Mouse (Mus musculus) intestine, embryonic 16.5 days (tissue): ENCODE results near the gene Slc12a8. TPM values are rescaled to one million over a fixed set of nuclear protein-coding genes. Genes with fewer than 3 reads are reported as not detected.
A peak's percentile ranks its signal among the peaks of the same experiment; 100 is the strongest.

Experiments used
- ATAC-seq: fragments of 200-750 bp; cut with Nextera tagmentation; 2 replicates; pipeline ENCODE4 v1.8.0; 2017; ENCODE audit warnings: moderate TSS enrichment, moderate library complexity
- H3K27ac ChIP-seq: fragments of 300-500 bp; sonication (generic); 2 replicates; pipeline ENCODE4 v1.5.1; 2014; ENCODE audit warnings: mild to moderate bottlenecking, low read length
- H3K27me3 ChIP-seq: fragments of 300-500 bp; sonication (generic); replicated peaks from 2 replicates; pipeline ENCODE4 v1.6.1; 2014; ENCODE audit warnings: low read length, control low read depth, mixed read lengths; ENCODE audit not compliant: control insufficient read depth, insufficient read depth
- H3K36me3 ChIP-seq: fragments of 300-500 bp; sonication (generic); 2 replicates; pipeline ENCODE4 v1.6.1; 2014; ENCODE audit warnings: low read length, control low read depth; ENCODE audit not compliant: control insufficient read depth, insufficient read depth
- H3K4me1 ChIP-seq: fragments of 300-500 bp; sonication (generic); 2 replicates; pipeline ENCODE4 v1.6.1; 2014; ENCODE audit warnings: low read length, control low read depth, mixed read lengths; ENCODE audit not compliant: control insufficient read depth, insufficient read depth
- H3K4me2 ChIP-seq: fragments of 300-500 bp; sonication (generic); 2 replicates; pipeline ENCODE4 v1.6.1; 2014; ENCODE audit warnings: low read depth, low read length, control low read depth
- H3K4me3 ChIP-seq: fragments of 300-500 bp; sonication (generic); 2 replicates; pipeline ENCODE4 v1.5.1; 2014; ENCODE audit warnings: mild to moderate bottlenecking, low read length
- H3K9ac ChIP-seq: fragments of 300-500 bp; sonication (generic); 2 replicates; pipeline ENCODE4 v1.6.1; 2014; ENCODE audit warnings: low read depth, low read length
- H3K9me3 ChIP-seq: fragments of 300-500 bp; sonication (generic); 2 replicates; pipeline ENCODE4 v1.6.1; 2016; ENCODE audit warnings: low read length, control low read depth; ENCODE audit not compliant: control insufficient read depth
- WGBS: fragments of 180-500 bp; shearing (Covaris S2); extraction: QIAGEN DNeasy Blood & Tissue Kit; methylation state at CpG from one replicate; pipeline ENCODE4 v1.1.7; 2014; 5-methylcytosine and 5-hydroxymethylcytosine counted together
- polyA plus RNA-seq: library from polyadenylated mRNA; unstranded; fragments of >200 nt; fragmentation: Nextera tagmentation; extraction: Ambion mirVana; gene quantifications from 2 replicates; pipeline ENCODE4 v1.2.1, GENCODE M21; 2015

The Slc12a8 gene
- polyA plus RNA-seq, 1 experiment from 2014 or later, result 10.3 TPM

- Histone ChIP-seq H3K4me1 (peaks cover 24% of the 10 kb centered on the region), H3K27ac (peak overlapping the region; percentile 72), H3K9ac (peak overlapping the region; percentile 38; the same call in 1 of the 2 replicates), H3K9me3 (no peaks in the 10 kb centered on the region), H3K27me3 (no peaks in the 10 kb centered on the region), H3K36me3 (no peaks in the 10 kb centered on the region), H3K4me2 (no peak overlapping the region), H3K4me3 (no peak overlapping the region)
- 62% methylated on average over 13 of the region's 13 CpGs for WGBS
- peak; percentile 55; the same call in 1 of the 2 replicates for ATAC-seq
Observed at GRCm38 (mm10) chr16:33696811-33697575, 179.9 kb downstream of the Slc12a8 start.

- Histone ChIP-seq H3K27ac (peak overlapping the region; percentile 61), H3K36me3 (no peaks in the 10 kb centered on the region), H3K9ac (peak overlapping the region; percentile 21; the same call in 1 of the 2 replicates), H3K9me3 (no peaks in the 10 kb centered on the region), H3K27me3 (no peaks in the 10 kb centered on the region), H3K4me2 (no peak overlapping the region), H3K4me3 (no peak overlapping the region), H3K4me1 (peaks cover 24% of the 10 kb centered on the region)
- 0 out of 2 replicates have a peak, but pooled peaks have one; percentile 53 for ATAC-seq
- 46% methylated on average over 9 of the region's 9 CpGs for WGBS
Observed at GRCm38 (mm10) chr16:33697576-33698276, 180.6 kb downstream of the Slc12a8 start.

DNA sequence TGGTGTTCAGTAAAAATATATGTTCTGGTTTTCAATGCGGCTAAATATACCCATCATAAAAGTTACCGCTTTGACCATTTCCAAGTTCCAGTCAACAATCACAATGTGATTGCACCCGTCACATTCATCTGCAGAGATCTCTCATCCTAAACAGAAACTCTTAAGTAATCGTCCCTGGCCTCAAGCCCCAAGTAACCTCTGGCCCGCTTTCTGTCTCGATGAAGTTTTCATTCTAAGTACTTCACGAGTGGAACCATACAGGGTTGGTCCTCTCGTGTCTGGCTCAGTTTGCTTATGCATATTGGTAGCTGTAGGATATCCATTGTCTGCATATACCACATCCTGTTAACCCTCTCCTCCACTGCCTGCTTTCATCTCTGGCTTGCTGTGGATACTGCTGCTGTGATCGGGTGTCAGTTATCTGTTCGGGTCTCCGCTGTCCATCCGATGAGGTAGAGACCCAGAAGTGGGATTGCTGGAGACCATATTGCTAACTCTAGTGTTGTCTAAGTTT, 181.2 kb downstream of the Slc12a8 start:
- Histone ChIP-seq H3K36me3 (no peaks in the 10 kb centered on the region), H3K9ac (peak overlapping the region; percentile 21; the same call in 1 of the 2 replicates), H3K27me3 (no peaks in the 10 kb centered on the region), H3K9me3 (no peaks in the 10 kb centered on the region), H3K4me2 (no peak overlapping the region), H3K4me3 (no peak overlapping the region), H3K27ac (peak overlapping the region; percentile 61; the same call in 1 of the 2 replicates), H3K4me1 (peaks cover 24% of the 10 kb centered on the region)
- ATAC-seq, result peak; percentile 42; the same call in 1 of the 2 replicates
- WGBS, result 43% methylated on average over 12 of the region's 12 CpGs

DNA sequence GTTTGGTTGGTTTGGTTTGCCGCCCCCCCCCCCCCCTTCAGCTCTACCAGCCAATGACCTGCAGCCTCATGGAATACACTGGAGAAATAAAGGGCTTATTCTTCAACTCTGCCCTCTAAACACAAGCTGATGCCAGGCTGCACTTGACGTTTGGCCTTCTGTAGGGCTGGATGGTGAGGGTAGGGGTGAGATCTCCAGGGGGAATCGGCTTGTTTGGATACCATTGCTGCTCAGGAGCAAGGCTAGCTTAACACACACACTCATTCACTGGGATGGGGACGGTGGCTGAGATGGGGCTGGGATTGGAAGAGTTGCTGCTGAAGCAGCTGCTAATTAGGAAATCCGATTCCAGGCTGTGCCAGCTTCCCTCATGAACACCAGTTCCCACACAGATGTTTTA, 183.5 kb downstream of the Slc12a8 start:
- peaks cover 32% of the 10 kb centered on the region for H3K4me1 ChIP-seq

DNA sequence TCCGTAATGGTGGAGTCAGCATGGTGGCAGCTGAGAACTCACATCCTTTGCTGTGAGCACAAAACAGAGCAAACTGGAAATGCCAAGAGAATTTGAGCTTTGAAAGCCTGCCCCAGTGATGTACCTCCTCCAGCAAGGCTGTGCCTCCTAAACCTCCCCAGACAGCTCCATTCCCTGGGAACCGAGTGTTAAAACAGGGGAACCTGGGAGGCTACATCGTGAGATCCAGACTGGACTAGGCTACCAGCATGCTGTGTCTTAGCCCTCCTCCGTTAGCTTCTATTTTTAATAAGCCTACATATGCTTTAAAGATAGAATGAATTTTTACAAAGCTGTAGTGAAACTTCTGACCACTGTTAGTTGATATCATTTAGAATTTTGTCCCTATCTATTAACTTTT, 184.7 kb downstream of the Slc12a8 start:
- no peak for ATAC-seq

More for the DNA sequence above, 183.5 kb downstream of the Slc12a8 start:
- ATAC-seq, result no peak
- 0 out of 2 replicates have a peak overlapping the region, but pooled peaks have one; percentile 5 for H3K9ac ChIP-seq
- no peaks in the 10 kb centered on the region for H3K36me3 ChIP-seq
- no peaks in the 10 kb centered on the region for H3K27me3 ChIP-seq
- 71% methylated on average over 5 of the region's 5 CpGs for WGBS
- H3K4me3 ChIP-seq, result no peak overlapping the region
- H3K4me2 ChIP-seq, result no peak overlapping the region
- no peaks in the 10 kb centered on the region for H3K9me3 ChIP-seq
- no peak overlapping the region for H3K27ac ChIP-seq

GRCm38 (mm10) chr16:33704289-33704688, 187.2 kb downstream of the Slc12a8 start:
- Histone ChIP-seq H3K9me3 (no peaks in the 10 kb centered on the region), H3K9ac (no peak overlapping the region), H3K27me3 (no peaks in the 10 kb centered on the region), H3K4me3 (no peak overlapping the region), H3K36me3 (no peaks in the 10 kb centered on the region), H3K4me2 (no peak overlapping the region), H3K27ac (no peak overlapping the region), H3K4me1 (peaks cover 11% of the 10 kb centered on the region; the same call in 1 of the 2 replicates)
- 88% methylated on average over 9 of the region's 9 CpGs for whole genome bisulfite sequencing
- no peak for ATAC-seq

More for the DNA sequence above, 184.7 kb downstream of the Slc12a8 start:
- Histone ChIP-seq H3K9me3 (no peaks in the 10 kb centered on the region), H3K9ac (no peak overlapping the region), H3K4me1 (peaks cover 26% of the 10 kb centered on the region), H3K4me3 (no peak overlapping the region), H3K4me2 (no peak overlapping the region), H3K27me3 (no peaks in the 10 kb centered on the region), H3K27ac (no peak overlapping the region), H3K36me3 (no peaks in the 10 kb centered on the region)
- 90% methylated on average over 4 of the region's 4 CpGs for WGBS

GRCm38 (mm10) chr16:33705258-33705657, 188.1 kb downstream of the Slc12a8 start:
- Histone ChIP-seq H3K4me2 (no peak overlapping the region), H3K4me3 (no peak overlapping the region), H3K27me3 (no peaks in the 10 kb centered on the region), H3K36me3 (no peaks in the 10 kb centered on the region), H3K27ac (no peak overlapping the region), H3K9me3 (no peaks in the 10 kb centered on the region), H3K9ac (no peak overlapping the region), H3K4me1 (peaks cover 11% of the 10 kb centered on the region; the same call in 1 of the 2 replicates)
- no peak for ATAC-seq
- 20% methylated on average over 6 of the region's 6 CpGs for WGBS

DNA sequence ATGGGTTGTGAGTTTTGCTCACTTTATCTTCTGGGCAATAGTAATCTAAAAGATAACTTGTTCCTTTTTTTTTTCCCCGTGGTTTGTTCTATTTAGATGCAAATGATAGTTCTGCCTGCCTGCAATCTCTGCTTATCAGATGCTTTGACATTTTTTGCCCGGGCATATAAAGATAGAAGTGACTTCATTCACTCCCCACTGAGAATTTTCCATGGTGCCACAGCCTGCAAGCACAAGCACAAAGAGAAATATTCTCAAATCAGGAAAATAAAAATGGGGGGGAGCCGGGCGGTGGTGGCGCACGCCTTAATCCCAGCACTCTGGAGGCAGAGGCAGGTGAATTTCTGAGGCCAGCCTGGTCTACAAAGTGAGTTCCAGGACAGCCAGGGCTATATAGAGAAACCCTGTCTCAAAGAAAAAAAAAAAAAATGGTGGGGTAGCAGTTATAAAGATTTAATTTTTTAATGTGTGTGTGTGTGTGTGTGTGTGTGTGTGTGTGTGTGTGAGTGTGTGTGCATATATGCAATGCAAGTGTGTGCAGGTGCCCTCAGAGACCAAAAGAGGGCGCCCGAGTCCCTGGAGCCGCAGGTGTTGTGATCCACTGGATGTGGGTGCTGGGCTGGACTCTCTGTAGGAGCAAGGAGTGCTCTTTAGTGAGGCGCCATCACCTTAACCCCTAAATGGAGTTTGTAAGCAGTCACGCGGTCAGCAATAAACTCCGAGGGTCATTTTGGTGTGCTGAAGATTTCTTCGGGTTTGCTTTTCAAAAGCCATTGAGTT, 189.2 kb downstream of the Slc12a8 start:
- ATAC-seq, result no peak
- Histone ChIP-seq H3K9ac (no peak overlapping the region), H3K9me3 (no peaks in the 10 kb centered on the region), H3K4me3 (no peak overlapping the region), H3K27me3 (no peaks in the 10 kb centered on the region), H3K27ac (no peak overlapping the region), H3K4me1 (peaks cover 8% of the 10 kb centered on the region; the same call in 1 of the 2 replicates), H3K36me3 (no peaks in the 10 kb centered on the region), H3K4me2 (no peak overlapping the region)
- 89% methylated on average over 14 of the region's 14 CpGs for WGBS
